Mouse (Mus musculus) layer of hippocampus, adult 8-10 months (tissue): ENCODE results near the gene Fbxo28. TPM values are rescaled to one million over a fixed set of nuclear protein-coding genes. Genes with fewer than 3 reads are reported as not detected.
"Not testable (repeated sequence)": the region's sequence is repeated elsewhere in the genome, so short reads cannot be mapped to it uniquely, and the experiment has no call there.

Source experiments
- DNase-seq, 2 experiments: peaks; one replicate each; pipeline ENCODE4 v3.0.0; 2022; ENCODE audit warnings: low spot score in 2 of 2
- total RNA-seq, 4 experiments: library from RNA; stranded (reverse); gene quantifications; 2 replicates each; pipeline ENCODE4 v1.2.4; 2022

Gene Fbxo28
- total RNA-seq, 4 experiments from 2014 or later, result 42.6 to 52.8 (median 49.5) TPM

- DNase-seq, result no peak
Measured at GRCm38 (mm10) chr1:182341993-182342392, 564 bp upstream of the Fbxo28 start.

DNA sequence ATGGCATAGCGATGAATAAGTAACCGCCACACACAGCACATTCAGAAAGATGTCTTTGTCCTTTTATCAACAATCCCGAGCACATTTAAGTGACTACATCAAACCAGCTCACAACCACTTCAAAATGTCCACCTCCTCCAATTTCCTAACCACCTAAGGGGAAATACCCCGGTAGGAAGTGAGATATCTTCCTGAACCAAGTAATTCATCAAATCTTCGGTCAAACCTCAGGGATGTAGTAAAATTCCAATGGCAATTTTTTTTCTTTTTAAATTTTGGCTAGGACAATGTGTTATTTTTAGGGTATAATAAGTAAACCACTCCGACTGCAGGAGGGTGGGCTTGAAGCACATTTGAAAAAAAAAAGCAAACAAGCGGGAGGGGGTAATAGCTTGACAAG, 1.1 kb downstream of the Fbxo28 start:
- DNase-seq, result no peak

DNA sequence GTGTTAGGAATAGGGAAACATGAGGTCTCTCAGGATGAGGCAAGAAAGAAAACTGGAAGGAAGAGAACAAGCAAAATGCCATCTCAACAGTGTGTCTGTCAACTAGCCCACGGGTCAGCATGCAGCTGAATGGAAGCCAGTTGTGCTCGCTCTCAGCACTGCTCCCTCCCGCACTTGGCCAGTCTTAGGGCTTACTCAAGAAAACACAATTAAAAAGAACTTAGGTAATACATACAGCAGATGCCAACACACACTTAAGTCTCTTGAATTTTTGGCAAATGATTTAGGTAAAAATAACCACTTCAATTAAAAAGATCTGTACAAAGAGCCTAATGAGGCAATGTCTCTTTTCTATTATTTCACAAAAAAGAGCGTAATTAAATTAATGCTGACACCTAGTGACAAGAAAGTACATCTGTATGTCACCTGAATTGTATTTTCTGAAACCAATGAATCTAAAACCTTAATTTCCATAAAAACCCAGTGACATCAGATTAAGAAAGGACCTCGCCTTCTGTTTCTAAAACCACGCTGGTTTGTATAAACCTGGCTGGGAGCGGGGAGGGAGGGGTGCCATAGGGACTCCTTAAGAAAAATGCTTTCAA, 2.4 kb downstream of the Fbxo28 start:
- no peak for DNase-seq

- DNase-seq, result no peak
Measured at GRCm38 (mm10) chr1:182333766-182334437, 7.5 kb downstream of the Fbxo28 start.

DNA sequence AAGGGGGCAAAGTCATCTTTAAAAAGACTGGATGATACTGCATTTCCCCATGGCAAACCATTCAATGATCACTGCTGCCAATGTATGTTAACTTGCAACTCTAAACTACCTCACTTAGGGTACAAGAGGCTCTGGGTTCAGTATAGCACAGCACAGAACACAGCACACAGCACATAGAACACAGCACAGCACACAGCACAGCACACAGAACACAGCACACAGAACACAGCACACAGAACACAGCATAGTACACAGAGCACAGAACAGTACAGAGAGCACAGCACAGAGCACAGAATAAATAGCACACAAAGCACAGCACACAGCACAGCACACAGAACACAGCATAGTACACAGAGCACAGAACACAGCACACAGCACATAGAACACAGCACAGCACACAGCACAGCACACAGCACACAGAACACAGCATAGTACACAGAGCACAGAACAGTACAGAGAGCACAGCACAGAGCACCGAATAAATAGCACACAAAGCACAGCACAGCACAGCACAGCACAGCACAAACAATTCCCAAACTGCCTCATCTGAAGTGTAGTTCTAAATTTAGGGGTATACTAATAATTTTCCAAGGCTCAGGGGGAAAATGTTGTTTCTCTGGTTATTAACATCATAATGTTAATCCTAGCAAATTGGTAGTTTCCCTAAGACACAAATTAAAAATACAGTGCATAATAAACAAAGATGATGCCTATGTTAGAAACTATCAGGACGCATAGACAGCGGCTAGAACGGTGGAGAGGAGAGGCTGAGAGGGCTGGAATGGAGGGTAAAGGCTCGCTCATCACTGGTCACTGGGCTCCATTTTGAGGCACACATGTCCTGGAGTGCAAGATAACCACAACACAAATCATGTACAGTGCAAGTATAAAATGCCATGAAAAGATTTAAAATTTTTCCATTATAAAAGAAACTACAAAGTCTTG, 9.1 kb downstream of the Fbxo28 start:
- DNase-seq, result no peak

DNA sequence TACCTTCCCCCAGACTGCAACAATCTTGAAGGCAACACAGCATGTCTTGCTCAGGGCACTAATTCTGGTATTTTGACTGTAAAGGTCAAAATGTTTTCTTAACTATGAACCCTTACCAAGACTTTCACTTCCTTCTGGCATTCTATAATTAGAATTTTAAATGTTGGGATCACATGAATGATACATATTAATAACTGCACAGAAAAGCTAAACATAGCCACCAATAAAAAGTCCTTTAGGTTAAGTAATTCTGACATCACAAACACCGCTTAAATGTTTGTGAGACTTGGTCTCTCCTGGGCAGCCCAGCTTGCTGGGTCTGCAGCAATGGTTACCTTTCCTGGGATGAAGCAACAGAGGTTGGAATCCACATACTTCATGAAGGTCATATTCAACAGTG, 15.5 kb downstream of the Fbxo28 start:
- DNase-seq, result no peak

DNA sequence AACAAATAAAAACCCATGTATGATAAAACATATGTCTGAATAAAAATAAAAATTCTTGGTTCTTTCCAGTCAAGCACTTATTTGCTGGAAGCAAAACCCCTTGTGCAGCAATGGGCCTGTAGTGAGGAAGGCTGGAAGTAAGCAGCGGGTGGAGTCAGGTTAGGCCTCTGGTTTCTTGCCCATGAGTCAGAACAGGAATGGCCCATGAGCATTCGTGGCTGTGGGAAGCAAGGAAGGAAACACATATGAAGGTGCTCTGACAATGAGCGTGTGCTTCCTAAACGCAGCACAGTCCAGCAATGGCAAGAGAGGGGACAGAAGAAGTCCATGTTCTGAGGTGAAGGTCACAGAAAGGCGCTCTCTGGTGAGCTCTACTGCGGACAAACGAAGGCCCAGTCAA, 16.9 kb downstream of the Fbxo28 start:
- no peak for DNase-seq

DNA sequence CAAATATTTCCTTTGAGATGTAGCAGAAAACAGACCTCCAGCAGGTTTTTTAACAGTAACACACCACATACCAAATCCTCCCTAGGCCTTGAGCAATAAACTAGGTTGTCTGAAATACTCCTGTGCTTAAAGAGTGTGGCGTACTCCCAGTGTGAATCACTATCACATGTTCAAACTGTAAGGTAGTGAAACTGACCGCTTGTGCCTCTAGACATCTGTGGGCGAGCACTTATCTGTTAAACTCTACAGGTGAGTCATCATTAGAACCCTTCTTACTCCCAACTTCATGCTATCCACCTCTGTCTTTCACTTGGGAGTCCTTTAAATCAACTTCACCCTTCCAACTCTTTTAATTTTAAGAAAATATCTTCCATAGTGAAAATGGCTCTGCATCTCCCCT, 18.3 kb downstream of the Fbxo28 start:
- no peak for DNase-seq

DNA sequence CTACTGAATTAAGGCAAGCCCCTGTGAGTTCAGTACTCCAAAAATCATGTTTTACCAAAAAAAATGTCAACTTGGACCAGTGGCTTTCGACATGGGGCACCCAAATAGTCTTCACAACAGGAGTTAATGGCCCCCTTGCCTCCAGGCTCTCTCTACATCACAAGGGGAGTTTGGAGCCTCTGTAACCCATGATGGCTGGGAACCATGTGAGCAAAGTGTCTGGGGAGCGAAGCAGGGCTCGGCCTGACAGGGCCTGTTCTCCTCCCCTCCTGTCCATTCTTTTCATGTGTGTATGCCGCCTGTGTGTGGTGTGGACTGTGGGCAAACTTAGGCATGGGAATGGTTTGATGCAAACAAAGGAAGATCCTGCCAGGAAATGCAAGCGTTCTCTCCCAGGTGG, 27.2 kb downstream of the Fbxo28 start:
- DNase-seq, result no peak

DNA sequence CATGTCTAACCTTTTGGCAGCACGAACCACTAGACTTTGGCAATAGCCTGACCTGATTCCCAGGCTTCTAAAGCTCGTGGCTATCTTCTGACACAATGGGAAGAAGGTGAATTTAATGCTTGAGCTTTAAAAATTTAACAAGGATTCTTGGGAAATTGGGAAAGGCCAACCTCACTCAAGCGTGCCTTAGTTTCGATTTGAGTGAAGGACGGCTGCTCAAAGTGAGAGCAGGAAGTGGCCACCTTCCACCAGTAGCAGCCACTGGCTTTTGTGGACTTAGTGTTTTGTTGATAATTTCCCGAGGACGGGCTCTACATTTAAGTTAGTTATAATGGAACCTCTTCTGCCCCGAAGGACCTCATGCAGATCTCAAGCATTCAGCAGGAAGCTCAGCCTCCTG, 28.2 kb downstream of the Fbxo28 start:
- DNase-seq, result no peak

GRCm38 (mm10) chr1:182311376-182311775, 30.1 kb downstream of the Fbxo28 start:
- no peak for DNase-seq

DNA sequence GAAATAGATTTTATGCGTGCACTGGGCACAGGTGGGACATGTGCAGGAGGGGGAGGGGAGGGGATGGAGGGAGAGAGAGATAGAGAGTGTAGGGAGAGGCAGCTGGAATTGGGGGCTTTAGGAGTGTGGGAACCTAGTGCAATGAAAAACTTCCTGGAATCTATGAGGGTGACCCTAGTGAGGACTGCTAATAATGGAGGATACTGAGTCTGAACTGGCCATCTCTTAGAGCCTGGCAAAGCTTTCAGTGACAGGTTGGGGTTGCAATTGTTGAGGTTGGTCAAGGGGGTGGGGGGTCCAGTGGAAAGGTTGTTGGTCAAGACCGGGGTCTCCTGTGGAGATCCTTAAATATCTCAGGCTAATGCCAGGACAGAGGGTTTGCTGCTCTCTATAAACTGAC, 31.1 kb downstream of the Fbxo28 start:
- no peak for DNase-seq

DNA sequence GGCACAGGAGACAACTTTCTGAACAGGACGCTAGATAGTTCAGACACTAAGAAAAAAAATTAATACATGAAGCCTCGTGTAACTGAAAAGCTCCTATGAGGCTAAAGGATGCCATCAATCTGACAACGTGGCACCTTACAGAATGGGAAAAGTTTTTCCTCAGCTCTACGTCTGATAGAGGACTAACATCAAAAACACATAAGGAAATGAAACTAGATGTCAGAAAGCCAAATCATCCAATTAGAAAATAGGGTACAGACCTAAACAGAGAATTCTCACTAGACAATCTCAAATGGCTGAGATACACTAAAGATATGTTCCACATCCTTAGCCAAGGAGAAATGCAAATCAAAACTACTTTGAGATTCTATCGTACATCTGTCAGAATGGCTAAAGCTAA, 32.0 kb downstream of the Fbxo28 start:
- DNase-seq, result no peak

DNA sequence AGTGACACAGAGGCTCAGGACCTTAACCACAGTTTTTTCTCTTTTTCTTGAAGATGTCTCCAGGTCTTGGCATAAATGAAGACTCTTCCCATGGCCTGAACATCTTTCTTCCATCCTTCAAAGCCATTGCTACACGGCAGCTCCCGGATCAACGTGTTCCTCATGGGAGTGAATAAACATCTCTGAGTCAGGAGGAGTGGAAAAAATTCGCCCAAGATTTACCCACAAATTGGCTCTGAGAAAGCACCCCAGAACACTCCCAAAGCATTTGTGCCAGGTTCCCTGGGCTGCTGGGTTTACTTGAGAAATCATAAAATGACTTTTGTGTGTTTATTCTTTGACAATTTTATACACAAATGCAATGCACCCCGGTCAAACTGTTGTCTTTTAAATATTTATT, 38.5 kb downstream of the Fbxo28 start:
- DNase-seq, result no peak

DNA sequence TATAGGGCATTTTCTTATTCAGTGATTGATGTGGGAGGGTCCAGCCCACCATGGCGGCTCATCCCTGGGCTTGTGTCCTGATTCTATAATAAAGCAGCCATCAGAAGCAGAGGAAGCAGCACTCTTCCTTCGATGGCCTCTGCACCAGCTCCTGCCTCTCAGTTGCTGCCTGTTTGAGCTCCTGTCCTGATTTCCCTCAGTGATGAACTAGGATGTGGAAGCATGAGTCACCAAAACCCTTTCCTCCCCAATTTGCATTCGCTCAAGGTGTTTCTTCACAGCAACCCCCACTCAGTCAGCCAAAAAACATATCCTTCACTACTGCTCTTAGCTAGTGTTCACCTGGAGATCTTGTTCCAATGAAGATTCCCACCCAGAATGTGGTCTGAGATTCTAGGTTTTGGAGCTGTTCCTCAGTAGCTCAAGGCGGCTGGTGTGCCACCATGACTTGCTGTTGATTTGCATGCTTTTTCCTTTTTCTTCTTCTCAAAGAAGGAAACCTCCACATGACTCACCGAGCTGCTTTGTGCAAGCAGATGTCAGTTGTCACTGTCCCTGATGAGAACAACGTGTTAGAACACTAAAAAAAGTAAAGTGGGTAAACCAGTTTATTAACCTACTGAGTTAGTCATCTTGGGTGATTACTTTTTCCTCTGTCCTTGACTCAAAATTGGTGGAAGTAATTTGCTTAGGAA, 39.1 kb downstream of the Fbxo28 start:
- DNase-seq, result no peak

DNA sequence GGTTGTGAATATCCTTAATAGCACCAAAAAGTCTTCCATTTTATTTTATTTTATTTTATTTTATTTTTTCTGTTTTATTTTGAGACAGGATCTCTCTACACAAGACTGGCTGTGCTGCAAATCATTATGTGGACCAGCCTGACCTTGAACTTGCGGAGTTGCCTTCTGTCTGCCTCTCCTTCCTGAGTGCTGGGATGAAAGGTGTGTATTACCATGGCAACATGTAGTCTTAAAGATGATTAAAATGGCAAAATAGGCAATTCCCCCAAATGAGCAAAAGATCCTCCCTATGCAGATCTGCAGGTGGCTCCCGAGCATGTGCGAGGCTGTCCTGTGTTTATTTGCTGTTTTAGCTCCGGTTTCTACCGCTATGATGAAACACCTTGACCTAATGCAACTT, 43.6 kb downstream of the Fbxo28 start:
- no peak for DNase-seq

- DNase-seq, result no peak
Measured at GRCm38 (mm10) chr1:182297246-182297645, 44.2 kb downstream of the Fbxo28 start.

GRCm38 (mm10) chr1:182296816-182297215, 44.6 kb downstream of the Fbxo28 start:
- DNase-seq, result no peak

- no peak for DNase-seq
Measured at GRCm38 (mm10) chr1:182296141-182296540, 45.3 kb downstream of the Fbxo28 start.

GRCm38 (mm10) chr1:182292291-182292690, 49.1 kb downstream of the Fbxo28 start:
- DNase-seq, result no peak

DNA sequence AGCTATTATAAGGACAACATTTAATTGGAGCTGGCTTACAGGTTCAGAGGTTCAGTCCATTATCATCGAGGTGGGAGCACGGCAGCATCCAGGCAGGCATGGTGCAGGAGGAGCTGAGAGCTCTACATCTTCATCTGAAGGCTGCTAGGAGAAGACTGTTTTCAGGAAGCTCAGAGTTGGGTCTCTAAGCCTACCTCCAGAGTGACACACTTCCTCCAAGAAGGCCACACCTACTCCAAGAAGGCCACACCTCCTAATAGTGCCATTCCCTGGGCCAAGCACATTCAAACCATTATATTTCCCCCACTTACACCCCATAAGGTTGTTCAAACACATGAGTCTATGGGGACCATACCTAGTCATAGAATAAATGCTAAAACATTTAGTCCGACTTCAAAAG, 50.7 kb downstream of the Fbxo28 start:
- DNase-seq, result not testable (repeated sequence)

- no peak for DNase-seq
Measured at GRCm38 (mm10) chr1:182289781-182290180, 51.6 kb downstream of the Fbxo28 start.
